Mouse (Mus musculus) G1E (cell line): Measurements from ENCODE around the gene Actb.

Source experiments
- CTCF ChIP-seq: IDR thresholded peaks from 2 replicates; pipeline ENCODE4 v1.5.1; 2012; ENCODE audit warnings: low read depth, low read length, inconsistent platforms, mixed read lengths
- GATA1 ChIP-seq: IDR thresholded peaks from 2 replicates; pipeline ENCODE4 v1.6.1; 2012; ENCODE audit warnings: borderline replicate concordance, low read length, inconsistent platforms, mixed read lengths
- GATA2 ChIP-seq: IDR thresholded peaks from 2 replicates; pipeline ENCODE4 v1.6.1; 2012; ENCODE audit warnings: low read depth, low read length, inconsistent platforms, borderline replicate concordance
- POLR2AphosphoS5 ChIP-seq: IDR thresholded peaks from 2 replicates; pipeline ENCODE4 v1.6.1; 2012; ENCODE audit warnings: low read depth, low read length, inconsistent platforms; ENCODE audit not compliant: insufficient replicate concordance
- TAL1 ChIP-seq: conservative IDR thresholded peaks from 2 replicates; pipeline ENCODE4 v1.6.1; 2012; ENCODE audit warnings: low read depth, low read length, inconsistent platforms, mixed read lengths

- TF ChIP-seq CTCF (no peak), TAL1 (no peak), GATA1 (no peak), POLR2AphosphoS5 (no peak), GATA2 (no peak)
Measured at GRCm38 (mm10) chr5:142874791-142875512, 31.6 kb downstream of the Actb start.
